Mouse (Mus musculus) ES-E14 (cell line): ENCODE data around the gene Rasa4. TPM values are rescaled to one million over a fixed set of nuclear protein-coding genes. Genes with fewer than 3 reads are reported as not detected.

ENCODE experiments used
- DNase-seq: peaks from one replicate; pipeline ENCODE4 v3.0.0-alpha.2; 2013; ENCODE audit warnings: low read depth, low spot score
- H3K27ac ChIP-seq: 2 replicates; pipeline ENCODE4 v1.5.1; 2012; ENCODE audit warnings: low read depth, mild to moderate bottlenecking, low read length, moderate library complexity, mixed read lengths; ENCODE audit not compliant: poor library complexity, insufficient read depth, severe bottlenecking
- H3K36me3 ChIP-seq: 2 replicates; pipeline ENCODE4 v1.6.1; 2012; ENCODE audit warnings: mild to moderate bottlenecking, low read length, moderate library complexity, mixed read lengths; ENCODE audit not compliant: control insufficient read depth, poor library complexity, insufficient read depth, severe bottlenecking
- H3K4me1 ChIP-seq, 2 experiments: fragments of 150-350 bp in 1 of 2; sonication (generic) in 1 of 2; 2 replicates each; pipeline ENCODE4 v1.6.1; 2012; ENCODE audit warnings: low read length in 2 of 2, mild to moderate bottlenecking in 1 of 2, mixed read lengths in 1 of 2; ENCODE audit not compliant: control insufficient read depth in 2 of 2, insufficient read depth in 2 of 2, poor library complexity in 1 of 2
- H3K4me3 ChIP-seq, 2 experiments: fragments of 150-350 bp in 1 of 2; sonication (generic) in 1 of 2; 2 replicates each; pipeline ENCODE4 v1.5.1; 2012; ENCODE audit warnings: low read length in 2 of 2, low read depth in 1 of 2, mild to moderate bottlenecking in 1 of 2, mixed read lengths in 1 of 2; ENCODE audit not compliant: insufficient read depth in 1 of 2, poor library complexity in 1 of 2, severe bottlenecking in 1 of 2
- H3K9ac ChIP-seq: 2 replicates; pipeline ENCODE4 v1.6.1; 2012; ENCODE audit warnings: low read depth, mild to moderate bottlenecking, low read length, mixed read lengths; ENCODE audit not compliant: poor library complexity, insufficient read depth, severe bottlenecking
- H3K9me3 ChIP-seq: fragments of 150-350 bp; sonication (generic); 2 replicates; pipeline ENCODE4 v1.6.1; 2012; ENCODE audit warnings: low read depth, mild to moderate bottlenecking, low read length; ENCODE audit not compliant: control insufficient read depth, insufficient read depth
- CHD2 ChIP-seq: IDR thresholded peaks from 2 replicates; pipeline ENCODE4 v1.6.1; 2014; ENCODE audit warnings: mild to moderate bottlenecking, low read depth, low read length, inconsistent platforms
- HCFC1 ChIP-seq: IDR thresholded peaks from 2 replicates; pipeline ENCODE4 v1.6.1; 2012; ENCODE audit warnings: low read length, inconsistent platforms, borderline replicate concordance; ENCODE audit not compliant: insufficient read depth
- MAFK ChIP-seq: IDR thresholded peaks from 2 replicates; pipeline ENCODE4 v1.6.1; 2014; ENCODE audit warnings: mild to moderate bottlenecking, low read depth, low read length, inconsistent platforms; ENCODE audit not compliant: insufficient read depth
- ZC3H11A ChIP-seq: IDR thresholded peaks from 2 replicates; pipeline ENCODE4 v1.6.1; 2012; ENCODE audit warnings: low read depth, mild to moderate bottlenecking, inconsistent platforms, low read length, borderline replicate concordance
- ZNF384 ChIP-seq: IDR thresholded peaks from 2 replicates; pipeline ENCODE4 v1.6.1; 2012; ENCODE audit warnings: low read depth, low read length, inconsistent platforms
- in situ Hi-C, 2 experiments: fragments of 600-800 bp; cut with MboI; formaldehyde crosslinking; loops; one replicate each; pipeline ENCODE4 v1.15.1; 2025; ENCODE audit warnings: low sequenced_read_pairs in 2 of 2, inconsistent platforms in 1 of 2; ENCODE audit not compliant: unreplicated experiment in 2 of 2
- total RNA-seq: library from RNA; depleted of rRNA; stranded (reverse); fragments of 300-350 nt; gene quantifications from 2 replicates; pipeline ENCODE4 v1.2.3, GENCODE M21; 2012

Gene Rasa4
- total RNA-seq, 1 experiment = 17.4 TPM

DNA sequence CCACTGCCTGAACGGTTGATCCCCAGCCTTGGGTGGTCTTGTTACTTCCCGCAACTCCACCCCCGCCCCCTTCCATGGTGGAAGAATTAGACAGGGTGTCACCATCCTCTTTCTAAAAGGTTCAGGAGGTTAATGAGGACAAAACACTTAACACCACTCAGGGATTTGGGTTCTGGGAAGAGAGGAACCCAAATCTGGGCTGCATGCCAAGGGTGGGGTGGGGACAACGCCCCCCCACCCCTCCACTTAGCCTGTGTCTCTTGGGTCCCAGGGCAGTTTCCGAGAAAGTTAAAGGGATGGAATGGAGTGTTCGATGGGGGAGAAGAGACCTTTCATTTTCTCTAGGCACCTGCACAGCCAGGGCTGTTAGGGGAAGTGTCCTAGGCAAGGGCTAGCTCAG lies 10.7 kb upstream of the Rasa4 start:
- peaks cover 6 to 21% of the 10 kb centered on the region in 2 experiments; a peak in 2 of 4 replicates for H3K4me1 ChIP-seq
- H3K36me3 ChIP-seq = no peaks in the 10 kb centered on the region
- DNase-seq = no peak
- H3K27ac ChIP-seq = peak overlapping the region; percentile 15; the same call in 1 of the 2 replicates
- no peak overlapping the region for H3K4me3 ChIP-seq
- no peaks in the 10 kb centered on the region for H3K9me3 ChIP-seq
- H3K9ac ChIP-seq = no peak overlapping the region
- TF ChIP-seq MAFK (no peak), CHD2 (no peak), ZC3H11A (no peak), ZNF384 (no peak), HCFC1 (no peak)
- in situ Hi-C loops = no loop called here

GRCm38 (mm10) chr5:136073526-136073925 lies 10.2 kb upstream of the Rasa4 start:
- Histone ChIP-seq H3K27ac (peak overlapping the region; percentile 15; the same call in 1 of the 2 replicates), H3K36me3 (no peaks in the 10 kb centered on the region), H3K9me3 (no peaks in the 10 kb centered on the region), H3K4me1 (peaks cover 6 to 21% of the 10 kb centered on the region in 2 experiments; a peak in 2 of 4 replicates), H3K4me3 (no peak overlapping the region), H3K9ac (no peak overlapping the region)
- in situ Hi-C loops = no loop called here
- no peak for DNase-seq
- TF ChIP-seq ZC3H11A (no peak), MAFK (no peak), CHD2 (no peak), ZNF384 (no peak), HCFC1 (no peak)

DNA sequence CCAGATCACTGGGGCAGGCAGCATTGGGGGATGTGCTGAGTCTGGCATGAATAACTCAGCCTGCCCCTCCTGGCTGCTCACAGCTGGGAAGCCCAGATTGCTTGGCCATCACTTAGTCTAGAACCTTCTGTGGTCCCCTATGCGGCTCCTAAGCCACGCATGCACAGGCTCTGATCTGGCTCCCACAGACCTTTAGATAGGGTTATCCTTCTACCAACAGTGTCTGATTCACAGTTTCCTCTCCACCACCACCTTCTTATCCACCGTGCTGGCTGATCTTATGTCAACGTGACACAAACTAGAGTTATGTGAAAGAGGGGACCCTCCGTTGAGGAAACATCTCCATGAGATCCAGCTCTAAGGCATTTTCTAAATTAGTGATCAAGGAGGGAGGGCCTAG lies 8.6 kb upstream of the Rasa4 start:
- Histone ChIP-seq H3K27ac (no peak overlapping the region), H3K4me3 (no peak overlapping the region), H3K9ac (no peak overlapping the region), H3K9me3 (no peaks in the 10 kb centered on the region), H3K36me3 (no peaks in the 10 kb centered on the region), H3K4me1 (peaks cover 6 to 18% of the 10 kb centered on the region in 2 experiments; a peak in 2 of 4 replicates)
- DNase-seq = no peak
- in situ Hi-C loops = no loop called here
- TF ChIP-seq CHD2 = no peak

DNA sequence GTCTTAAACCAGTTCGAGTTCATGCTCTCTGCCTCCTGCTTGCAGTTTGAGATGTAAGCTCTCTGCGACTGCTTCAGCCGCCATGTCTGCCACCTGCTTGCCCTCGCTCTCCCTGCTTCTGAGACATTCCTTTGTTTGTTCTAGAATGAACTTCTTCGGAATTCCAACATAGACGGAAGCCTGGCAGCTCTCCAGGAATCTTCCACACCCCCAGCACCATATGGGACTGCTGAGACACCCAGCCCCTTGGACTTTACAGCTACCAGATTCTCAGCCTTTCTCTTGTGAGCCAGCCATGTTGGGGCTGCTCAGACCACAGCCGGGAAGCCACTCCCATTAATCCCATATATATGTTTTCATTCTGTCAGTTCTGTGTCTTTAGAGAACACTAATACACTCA lies 7.4 kb upstream of the Rasa4 start:
- H3K9ac ChIP-seq = no peak overlapping the region; the same call in 1 of the 2 replicates
- peak overlapping the region; percentile 16; the same call in 1 of the 2 replicates for H3K27ac ChIP-seq
- TF ChIP-seq ZC3H11A (no peak), CHD2 (no peak), ZNF384 (no peak), MAFK (no peak)
- no peak for DNase-seq
- H3K36me3 ChIP-seq = no peaks in the 10 kb centered on the region
- no peak overlapping the region for H3K4me3 ChIP-seq
- peaks cover 6 to 18% of the 10 kb centered on the region in 2 experiments; a peak in 2 of 4 replicates for H3K4me1 ChIP-seq
- in situ Hi-C loops = no loop called here
- H3K9me3 ChIP-seq = no peaks in the 10 kb centered on the region

GRCm38 (mm10) chr5:136077001-136077550 lies 6.6 kb upstream of the Rasa4 start:
- H3K4me1 ChIP-seq = peaks cover 6 to 18% of the 10 kb centered on the region in 2 experiments; a peak in 2 of 4 replicates
- no peak overlapping the region for H3K4me3 ChIP-seq
- H3K9me3 ChIP-seq = no peaks in the 10 kb centered on the region
- H3K9ac ChIP-seq = no peak overlapping the region; the same call in 1 of the 2 replicates
- TF ChIP-seq ZNF384 (no peak), HCFC1 (no peak), MAFK (no peak), CHD2 (no peak), ZC3H11A (no peak)
- DNase-seq = no peak
- in situ Hi-C loops = no loop called here
- no peaks in the 10 kb centered on the region for H3K36me3 ChIP-seq
- no peak overlapping the region; the same call in 1 of the 2 replicates for H3K27ac ChIP-seq
